Mouse (Mus musculus) cerebellum, adult 9-11 months (tissue): ENCODE measurements around the gene Unc45a.
"Not testable (repeated sequence)": the region's sequence is repeated elsewhere in the genome, so short reads cannot be mapped to it uniquely, and the experiment has no call there.

Experiments
- DNase-seq: peaks from one replicate; pipeline ENCODE4 v3.0.0; 2022

The Unc45a gene

GRCm38 (mm10) chr7:80367232-80367631 lies 26.4 kb upstream of the Unc45a start:
- DNase-seq, result no peak

- DNase-seq, result no peak
Measured at GRCm38 (mm10) chr7:80365759-80366158, 25.0 kb upstream of the Unc45a start.

- DNase-seq, result no peak
Measured at GRCm38 (mm10) chr7:80360435-80360834, 19.6 kb upstream of the Unc45a start.

GRCm38 (mm10) chr7:80358039-80358438 lies 17.2 kb upstream of the Unc45a start:
- no peak for DNase-seq

DNA sequence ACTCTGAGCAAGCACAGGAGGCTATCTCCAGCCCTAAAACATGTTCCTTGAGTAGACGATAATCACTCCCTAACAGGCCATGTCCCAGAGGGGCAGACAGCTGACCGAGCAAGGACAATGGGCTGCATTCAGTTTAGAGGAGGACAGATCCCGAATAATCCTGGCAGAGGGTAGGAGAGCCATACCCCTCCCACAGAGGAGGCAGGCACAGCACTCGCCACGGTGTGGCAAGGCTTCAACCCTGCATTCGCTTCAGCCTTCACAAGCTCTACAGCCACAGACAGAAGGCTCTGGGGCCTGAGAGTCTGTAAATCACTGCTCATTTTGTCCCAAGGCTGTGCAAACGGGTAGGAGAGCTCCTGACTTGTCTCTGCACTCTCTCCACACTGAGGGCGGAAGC lies 16.4 kb upstream of the Unc45a start:
- DNase-seq, result no peak

- DNase-seq, result peak; percentile 64
Measured at GRCm38 (mm10) chr7:80356351-80356750, 15.5 kb upstream of the Unc45a start.

DNA sequence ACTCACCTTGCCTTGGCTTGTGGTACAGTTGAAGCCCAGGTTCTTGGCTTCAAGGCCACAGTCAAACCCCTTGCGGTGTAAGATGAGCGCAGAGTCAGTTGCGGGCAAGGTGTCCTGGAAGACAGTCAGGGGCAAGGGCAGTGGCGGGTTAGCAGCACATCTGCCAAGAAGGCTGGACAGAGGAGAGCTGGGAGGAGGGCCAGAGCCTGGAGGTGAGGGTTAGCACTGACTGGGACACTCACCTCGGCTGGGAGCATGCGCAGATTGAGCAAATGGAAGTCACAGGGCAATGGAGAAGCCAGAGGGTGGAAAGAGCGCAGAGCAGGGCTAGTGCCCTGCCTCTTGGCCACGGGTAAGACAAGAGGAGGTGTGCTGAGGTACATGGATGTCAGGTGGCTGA lies 12.1 kb upstream of the Unc45a start:
- no peak for DNase-seq

DNA sequence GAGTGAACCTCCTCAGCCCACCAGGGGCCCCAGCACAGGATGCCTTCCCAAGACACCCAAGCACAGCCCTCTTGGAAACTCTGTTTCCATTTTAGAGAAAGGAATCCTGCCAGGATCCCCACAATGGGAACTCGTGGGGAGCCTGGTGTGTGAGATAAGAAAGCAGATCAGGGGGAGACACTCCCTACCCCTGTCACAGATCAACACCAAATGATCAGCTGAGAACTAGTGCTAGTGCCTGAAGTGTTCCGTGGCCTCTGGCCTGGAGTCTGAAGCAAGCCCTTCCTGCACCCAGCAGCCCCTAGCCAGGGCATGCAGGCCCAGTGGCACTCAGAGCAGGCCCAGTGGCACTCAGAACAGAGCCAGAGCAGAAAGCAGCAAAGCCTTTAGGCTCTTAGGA lies 10.0 kb upstream of the Unc45a start:
- no peak for DNase-seq

- no peak for DNase-seq
Measured at GRCm38 (mm10) chr7:80347670-80348586, 7.1 kb upstream of the Unc45a start.

DNA sequence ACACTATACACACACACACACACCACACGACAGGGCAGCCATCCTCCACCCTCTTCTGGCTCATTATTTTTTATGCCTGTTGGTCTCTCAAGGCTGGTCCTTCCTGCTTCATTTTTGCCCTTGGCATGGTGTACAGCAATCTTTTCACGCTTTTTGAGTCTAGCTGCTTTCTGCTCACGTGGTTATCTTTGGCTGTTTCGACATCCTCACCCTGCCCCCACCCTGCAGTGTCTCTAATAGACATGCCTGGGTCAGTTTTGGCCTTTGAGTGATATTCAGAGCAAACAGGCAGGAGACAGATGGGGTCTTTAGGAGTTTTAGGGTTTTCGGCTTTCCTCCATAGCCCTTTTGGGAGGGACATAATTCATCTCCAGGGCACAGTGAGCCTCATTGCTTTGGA lies 6.0 kb upstream of the Unc45a start:
- peak; percentile 22 for DNase-seq

- no peak for DNase-seq
Measured at GRCm38 (mm10) chr7:80346173-80346572, 5.4 kb upstream of the Unc45a start.

GRCm38 (mm10) chr7:80343270-80344018 lies 2.6 kb upstream of the Unc45a start:
- DNase-seq, result peak; percentile 66

DNA sequence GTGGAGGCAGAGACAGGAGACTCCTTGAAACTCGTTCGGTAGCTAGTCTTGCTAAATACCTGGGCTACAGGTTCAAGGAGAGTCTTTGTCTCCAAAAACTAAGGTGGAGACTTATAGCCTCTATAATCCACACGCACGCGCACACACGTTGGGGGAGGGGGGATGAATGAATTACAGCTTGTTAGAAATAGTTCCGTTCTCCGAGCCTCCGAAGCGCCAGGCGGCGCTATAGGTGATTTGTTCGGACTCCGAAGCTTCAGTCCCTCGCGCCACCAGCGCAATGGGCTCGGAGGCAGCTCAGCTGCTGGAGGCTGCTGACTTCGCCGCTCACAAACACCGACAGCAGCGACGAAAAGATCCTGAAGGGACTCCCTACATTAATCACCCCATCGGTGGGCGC lies 2.1 kb upstream of the Unc45a start, which contains the start of gene Hddc3:
Hddc3 (plus strand) TSS at position 247 of the 400 bp plus-strand sequence.
- peak; percentile 94 for DNase-seq

DNA sequence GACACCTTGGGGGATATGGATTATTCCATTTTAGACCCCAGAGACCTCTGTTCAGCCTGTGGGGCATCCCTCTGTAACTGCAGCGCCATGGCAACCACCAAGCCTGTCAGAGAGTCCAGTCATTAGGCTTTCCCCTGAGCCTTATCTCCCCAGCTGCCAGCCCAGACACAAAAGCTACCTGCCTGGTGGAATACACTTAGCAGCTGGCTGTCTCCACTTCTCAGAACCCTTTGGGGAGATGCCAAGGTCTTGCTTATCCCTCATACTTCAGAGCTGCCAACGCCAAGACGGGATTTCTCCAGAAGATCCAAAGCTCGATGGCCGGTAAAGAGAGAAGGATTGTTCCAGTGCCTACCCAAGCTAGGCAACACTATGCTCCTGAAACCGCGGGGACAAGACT lies 988 bp upstream of the Unc45a start:
- peak; percentile 65 for DNase-seq

GRCm38 (mm10) chr7:80339793-80340628 lies 794 bp downstream of the Unc45a start:
- peak; percentile 99 for DNase-seq

GRCm38 (mm10) chr7:80339371-80339770 lies 1.4 kb downstream of the Unc45a start:
- peak; percentile 66 for DNase-seq

DNA sequence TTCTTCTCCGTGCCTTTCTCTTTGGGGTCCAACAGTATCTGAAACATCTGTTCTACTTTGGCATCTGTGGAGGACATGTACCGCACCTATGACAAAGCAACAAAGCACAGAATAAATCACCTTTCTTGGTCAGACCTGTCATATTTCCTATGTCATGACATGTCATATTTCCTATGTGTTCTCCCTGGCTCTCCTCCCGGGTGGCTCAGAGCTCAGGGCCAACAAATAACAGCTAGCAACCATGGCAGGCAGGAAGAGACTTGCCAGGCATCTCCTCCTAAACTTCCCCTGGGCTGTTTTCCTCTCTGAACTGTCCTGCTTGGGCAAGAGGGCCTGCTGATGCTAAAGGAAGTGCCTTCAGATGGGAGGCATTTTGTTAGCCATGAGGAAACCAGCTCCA lies 3.9 kb downstream of the Unc45a start:
- no peak for DNase-seq

GRCm38 (mm10) chr7:80334848-80335247 lies 6.0 kb downstream of the Unc45a start:
- DNase-seq, result no peak

DNA sequence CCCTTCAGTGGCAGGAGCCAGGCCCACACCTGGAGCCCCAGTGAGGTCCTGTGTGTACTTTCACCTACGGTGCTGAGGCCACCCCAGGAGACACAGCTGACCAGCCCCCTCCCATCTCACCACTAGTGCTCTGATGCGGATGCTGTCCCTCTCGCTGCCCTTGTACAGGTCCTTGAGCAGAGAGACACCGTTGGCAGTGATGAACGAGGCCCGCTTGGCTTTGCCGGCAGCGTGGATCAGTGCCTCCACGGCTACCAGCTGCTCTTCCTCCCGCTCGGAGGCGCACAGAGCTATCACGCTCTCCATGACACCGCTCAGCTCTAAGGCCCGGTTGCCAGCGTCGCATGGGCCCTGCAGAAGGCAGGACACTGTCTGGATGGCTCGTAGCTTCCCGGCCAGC lies 9.4 kb downstream of the Unc45a start:
- DNase-seq, result peak; percentile 41

- DNase-seq, result peak; percentile 71
Measured at GRCm38 (mm10) chr7:80330278-80330677, 10.5 kb downstream of the Unc45a start.

- DNase-seq, result peak; percentile 65
Measured at GRCm38 (mm10) chr7:80326076-80326475, 14.7 kb downstream of the Unc45a start.

GRCm38 (mm10) chr7:80325292-80325868 lies 15.4 kb downstream of the Unc45a start:
- peak; percentile 53 for DNase-seq

- DNase-seq, result not testable (repeated sequence)
Measured at GRCm38 (mm10) chr7:80324816-80325119, 16.0 kb downstream of the Unc45a start.
